Mouse (Mus musculus) adipocyte (in vitro differentiated cells): ENCODE data around the gene Eef1e1.
A peak's percentile ranks its signal among the peaks of the same experiment; 100 is the strongest.
"Not testable (repeated sequence)": the region's sequence is repeated elsewhere in the genome, so short reads cannot be mapped to it uniquely, and the experiment has no call there.

Experiments used
- DNase-seq: peaks from one replicate; pipeline ENCODE4 v3.0.0-alpha.2; 2016; ENCODE audit warnings: low spot score

The Eef1e1 gene

DNA sequence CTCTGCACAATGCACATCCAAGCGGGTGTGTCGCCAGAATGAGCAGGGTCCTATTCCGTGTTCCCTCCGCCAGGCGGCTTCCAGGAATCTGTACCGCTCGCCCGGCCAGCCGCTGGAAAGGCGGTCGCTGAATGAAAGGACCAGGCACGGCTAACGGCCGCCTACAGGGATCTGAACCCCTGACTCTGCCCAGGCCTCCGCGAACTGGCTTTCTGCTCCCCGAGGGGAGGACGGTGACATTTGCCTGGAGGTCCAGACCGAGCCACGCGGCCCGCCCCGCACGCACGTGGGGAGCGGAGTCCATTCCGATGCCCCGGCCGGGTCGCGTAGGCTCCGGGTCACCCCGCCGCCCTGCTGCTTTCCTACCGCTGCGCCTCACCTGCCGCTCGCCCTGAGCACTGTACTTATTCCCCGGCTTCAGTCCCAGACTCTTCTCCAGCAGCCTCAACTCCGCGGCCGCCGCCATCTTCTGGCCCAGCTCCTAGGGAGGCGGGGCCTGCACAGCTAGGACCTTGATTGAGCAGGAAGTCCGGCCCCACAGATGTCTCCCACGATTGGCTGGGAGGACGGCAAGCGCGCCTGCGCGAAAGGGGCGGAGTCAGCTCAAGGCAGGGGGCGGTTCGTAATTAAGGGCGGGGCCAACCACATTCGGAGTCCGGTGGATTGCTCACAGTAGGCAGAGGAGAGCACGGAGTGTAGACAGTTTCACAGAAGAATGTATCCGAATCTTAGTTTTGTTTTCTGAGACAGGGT lies at the start of gene Eef1e1:
Gene Eef1e1, minus strand, starts transcription at position 531 of the 753 bp plus-strand sequence.
- peak; percentile 95 for DNase-seq

DNA sequence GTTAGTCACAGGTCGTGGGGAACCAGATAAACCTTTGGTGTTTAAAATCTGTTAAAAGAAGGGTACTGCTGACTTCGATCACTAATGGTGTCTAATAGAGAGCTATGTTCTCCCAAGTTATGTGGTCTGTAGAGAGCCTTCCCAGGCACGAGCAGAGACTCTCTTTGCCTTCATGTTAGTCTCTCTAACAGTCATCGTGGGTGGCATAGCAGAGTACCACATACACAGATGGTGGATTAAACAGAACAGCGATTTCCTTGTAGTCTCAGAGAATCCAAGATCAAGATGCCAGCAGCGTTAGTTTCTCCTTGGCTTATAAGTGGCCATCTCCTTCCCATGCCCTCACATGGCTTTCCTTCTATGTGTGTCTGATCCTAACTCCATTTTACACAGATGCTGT lies 32.0 kb upstream of the Eef1e1 start:
- no peak for DNase-seq

DNA sequence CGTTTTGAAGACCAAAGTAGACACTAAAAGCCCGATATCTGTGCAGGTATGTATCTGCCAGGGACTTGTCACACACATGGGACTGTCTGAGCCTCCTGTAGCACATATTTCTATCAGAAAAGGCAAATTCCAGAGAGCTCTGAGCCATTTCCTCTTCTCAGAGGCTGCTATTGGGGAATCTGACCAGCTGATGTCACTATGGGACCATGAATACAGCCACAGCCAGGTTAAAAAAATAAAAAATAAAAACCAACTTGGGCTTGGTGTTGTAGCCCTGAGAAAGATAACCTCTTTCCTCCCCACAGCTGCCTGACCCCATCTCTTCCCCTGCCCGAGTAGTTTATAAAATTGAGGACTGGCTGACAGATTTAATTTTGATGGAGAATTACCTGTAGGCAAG lies 31.2 kb upstream of the Eef1e1 start:
- peak; percentile 59 for DNase-seq

DNA sequence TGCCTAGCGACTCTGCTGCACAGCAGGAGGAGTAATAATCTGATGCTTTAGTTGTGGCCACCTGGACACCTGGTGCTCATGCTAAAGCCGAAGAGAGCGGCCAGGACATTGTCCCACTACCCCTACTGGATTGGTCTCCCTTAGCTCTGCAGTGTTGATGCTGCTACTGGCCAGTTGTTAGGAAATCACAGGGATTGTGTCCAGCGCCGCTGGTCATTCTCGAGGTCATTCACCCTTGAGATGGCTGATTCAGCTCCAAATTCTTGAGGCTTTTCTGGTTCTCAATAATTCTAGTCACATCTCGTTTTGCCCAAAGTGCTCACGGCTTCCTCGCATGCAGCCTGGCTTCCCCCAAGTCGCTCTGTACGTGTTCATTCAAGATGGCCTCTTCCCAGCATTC lies 29.9 kb upstream of the Eef1e1 start:
- DNase-seq = peak; percentile 64

DNA sequence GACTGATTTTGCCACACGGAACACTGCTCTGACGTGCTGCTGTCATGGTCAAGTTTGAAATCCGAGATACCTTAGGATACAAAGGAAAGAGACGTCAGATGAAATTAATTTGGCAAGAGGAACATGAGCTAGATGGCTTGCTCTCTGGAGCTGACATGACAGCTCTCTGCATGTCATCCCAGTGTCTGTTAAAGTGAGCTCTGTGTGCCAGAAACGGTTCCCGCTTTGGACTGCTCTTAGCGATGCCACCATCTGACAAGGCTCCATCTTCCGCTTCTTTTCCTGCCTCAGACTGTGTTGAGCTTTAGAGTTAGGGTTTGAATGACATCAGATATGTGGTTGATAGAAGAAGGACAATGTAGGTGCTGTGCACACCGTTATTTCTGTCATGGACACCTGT lies 13.5 kb upstream of the Eef1e1 start:
- no peak for DNase-seq

DNA sequence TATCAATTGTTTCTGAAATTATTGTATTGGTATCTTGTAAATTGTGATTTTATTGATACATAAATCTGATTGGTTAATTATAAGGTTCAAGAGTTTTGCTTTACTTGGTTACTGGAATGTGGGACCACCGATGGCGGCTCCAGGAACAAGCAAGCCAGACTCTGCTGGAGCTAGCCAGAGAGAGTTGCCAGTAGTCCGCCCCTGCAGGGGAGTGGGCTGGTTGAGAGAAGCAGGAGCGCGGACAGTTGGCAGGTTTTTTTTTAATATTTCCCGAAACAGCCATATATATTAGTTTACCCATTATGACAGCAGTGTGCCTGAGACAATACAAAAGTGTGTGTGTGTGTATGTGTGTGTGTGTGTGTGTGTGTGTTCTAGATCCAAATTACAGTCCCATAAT lies 12.6 kb upstream of the Eef1e1 start:
- DNase-seq = not testable (repeated sequence)

DNA sequence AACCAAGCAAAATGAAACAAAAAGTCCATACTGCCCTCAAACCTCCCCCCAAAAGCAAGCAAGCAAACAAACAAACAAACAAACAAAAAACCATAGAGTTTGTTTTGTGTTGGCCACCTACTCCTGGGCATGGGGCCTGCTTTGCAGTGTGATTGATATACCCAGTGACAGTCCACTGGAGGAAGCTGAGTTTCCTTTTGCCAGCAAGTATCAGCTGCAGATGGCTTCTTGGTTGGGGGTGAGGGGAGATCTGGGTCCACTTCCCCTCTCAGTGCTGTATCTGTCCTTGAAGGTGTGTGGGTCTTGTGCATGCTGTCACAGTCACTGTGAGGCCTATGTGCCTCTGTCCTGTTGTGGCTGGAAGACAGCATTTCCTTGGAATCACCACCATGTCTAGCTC lies 11.2 kb upstream of the Eef1e1 start:
- no peak for DNase-seq

DNA sequence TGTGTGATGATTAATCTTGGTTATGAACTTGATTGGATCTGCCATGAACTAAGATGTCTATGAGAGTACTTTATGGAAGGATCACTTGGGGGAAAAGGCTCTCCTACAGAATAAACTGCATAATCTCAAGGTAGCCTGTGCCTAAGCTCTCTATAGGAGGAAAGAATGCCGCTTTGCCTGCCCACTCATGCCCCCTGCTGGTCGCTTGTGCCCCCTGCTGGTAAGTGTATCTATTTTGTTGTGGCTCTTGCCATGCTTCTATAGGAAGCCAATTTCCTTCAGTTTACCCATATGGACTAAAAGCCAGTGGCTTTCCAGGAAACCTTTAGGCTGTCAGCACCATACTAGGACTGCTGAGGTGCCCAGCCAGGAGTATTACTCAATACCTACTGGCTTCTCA lies 9.7 kb upstream of the Eef1e1 start:
- peak; percentile 18 for DNase-seq

DNA sequence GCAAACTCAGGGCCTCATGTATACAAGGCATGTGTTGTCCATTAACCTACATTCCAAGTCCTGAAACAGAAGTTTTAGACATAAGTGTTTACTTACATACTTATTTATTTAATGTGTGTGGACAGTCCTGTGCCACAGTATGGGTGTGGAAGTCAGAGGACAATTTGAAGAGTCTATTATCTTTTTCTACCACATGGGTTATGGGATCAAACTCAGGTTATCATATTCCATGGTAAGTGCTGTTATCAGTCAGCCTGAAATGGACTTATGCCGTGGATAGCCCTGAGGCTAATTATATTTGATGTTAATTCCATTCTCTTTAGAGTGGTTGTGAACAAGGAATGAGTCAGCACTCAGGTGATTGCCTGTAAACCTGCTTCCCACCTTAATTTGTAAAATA lies 5.9 kb upstream of the Eef1e1 start:
- DNase-seq = no peak

DNA sequence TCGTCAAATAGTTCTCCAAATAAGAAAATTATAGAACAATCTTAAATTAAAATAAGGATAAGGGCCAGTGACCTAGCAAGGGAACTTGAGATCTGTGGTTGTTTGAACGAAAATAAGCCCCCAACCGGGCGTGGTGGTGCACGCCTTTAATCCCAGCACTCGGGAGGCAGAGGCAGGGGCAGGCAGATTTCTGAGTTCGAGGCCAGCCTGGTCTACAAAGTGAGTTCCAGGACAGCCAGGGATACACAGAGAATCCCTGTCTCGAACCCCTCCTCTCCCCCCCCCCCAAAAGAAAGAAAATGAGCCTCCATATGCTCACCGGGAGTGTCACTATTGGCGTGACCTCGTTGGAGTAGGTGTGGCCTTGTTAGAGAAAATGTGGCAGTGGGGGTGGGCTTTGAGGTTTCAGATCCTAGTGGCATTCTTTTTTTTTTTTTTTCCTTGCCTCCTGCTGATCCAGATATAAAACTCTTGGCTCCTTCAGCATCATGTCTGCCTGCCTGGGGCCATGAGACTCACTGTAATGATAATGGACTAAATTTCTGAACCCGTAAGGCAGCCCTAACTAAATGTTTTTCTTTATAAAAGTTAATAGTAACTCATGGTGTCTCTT lies 772 bp upstream of the Eef1e1 start:
- DNase-seq = no peak

DNA sequence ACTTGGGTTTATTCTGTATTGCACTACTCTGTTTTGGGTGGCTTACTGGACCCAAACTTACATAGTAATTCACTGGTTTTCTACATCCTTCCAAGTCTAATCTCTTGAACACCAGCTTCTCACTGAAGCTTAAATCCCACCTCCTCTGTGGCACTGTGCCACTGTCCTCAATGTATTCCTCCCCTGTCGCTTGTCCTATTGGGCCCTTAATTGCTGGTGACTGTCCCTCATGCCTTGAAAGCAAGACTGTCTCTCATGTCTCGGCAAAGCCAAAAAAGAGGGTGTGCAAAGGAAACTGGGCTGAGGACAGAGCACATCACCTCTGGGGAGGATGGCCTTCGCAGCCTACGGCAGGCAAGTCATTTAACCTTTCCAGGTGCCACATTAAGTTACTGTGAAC lies 993 bp downstream of the Eef1e1 start:
- DNase-seq = no peak

DNA sequence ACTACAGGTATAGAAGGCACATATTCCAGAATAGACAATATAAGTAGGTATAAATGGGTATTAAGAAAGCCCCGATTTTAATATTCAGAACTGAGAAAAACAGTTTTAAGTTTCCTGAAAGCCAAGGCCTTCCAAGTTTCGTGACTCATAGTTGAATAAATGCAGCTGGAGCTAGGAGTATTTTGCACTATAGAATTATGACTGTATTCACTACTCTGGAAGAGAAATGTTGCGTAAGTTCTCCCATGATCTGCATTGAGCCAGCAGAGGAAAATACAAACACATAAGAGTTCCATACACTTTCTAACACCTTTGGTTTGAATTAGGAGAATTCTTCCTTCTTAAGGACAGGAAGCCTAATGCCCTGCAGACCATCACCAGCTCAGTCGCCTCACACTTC lies 8.6 kb downstream of the Eef1e1 start:
- no peak for DNase-seq

DNA sequence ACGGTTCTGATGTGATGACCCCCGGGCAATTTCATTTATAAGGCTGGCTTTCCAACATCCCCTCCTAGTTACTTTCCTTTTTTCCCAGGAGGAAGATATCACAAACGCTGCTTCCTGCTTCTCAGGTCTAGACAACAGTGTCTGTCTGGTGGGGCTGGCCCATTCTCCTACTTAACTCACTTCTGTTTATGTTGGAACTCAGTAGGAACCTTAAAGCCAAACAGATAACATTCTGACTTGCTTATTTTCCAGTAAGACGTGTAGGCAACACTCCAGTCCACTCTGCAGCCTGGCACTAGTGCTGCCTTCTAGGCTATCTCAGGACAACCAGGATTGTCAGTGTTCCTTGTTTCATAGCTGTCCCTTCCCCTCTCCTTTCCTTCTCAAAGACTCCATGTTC lies 9.8 kb downstream of the Eef1e1 start:
- no peak for DNase-seq

DNA sequence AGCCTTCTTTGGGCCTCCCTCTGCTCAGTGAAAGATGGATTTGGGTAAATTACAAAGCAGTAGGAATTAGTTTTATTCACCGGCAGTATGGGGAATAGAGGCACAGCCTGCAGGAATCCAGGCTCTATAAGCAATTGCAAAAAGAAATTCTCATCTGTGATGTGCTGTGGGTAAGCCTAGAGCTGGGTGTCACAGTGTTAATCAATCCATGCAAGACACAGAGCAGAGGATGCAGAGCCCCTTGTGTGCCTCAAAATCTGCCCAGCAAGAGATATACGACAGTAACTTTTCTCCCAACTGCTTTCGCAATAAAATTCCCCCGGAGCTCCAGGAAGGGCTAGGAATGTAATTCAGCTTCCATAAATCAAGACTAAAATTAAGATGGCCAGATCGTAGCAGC lies 17.4 kb downstream of the Eef1e1 start:
- no peak for DNase-seq

DNA sequence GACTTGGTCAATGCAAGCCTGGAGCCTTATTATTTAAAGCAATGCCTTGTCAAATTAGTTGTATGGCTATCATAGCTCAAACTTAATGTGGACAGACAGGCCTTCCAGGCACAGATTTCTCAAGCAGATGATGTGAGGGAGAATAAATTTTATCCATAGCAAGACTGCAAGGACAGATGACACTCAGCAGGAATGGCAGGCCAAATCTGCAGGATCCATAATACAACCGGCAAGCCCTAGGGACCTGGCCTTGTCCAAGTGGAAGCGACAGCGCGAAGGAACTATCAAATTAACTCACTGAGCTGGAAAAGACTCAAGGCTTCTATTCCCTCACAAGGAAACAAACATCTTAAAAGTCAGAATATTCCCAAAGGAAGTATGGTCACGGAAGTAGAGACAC lies 17.9 kb downstream of the Eef1e1 start:
- no peak for DNase-seq

DNA sequence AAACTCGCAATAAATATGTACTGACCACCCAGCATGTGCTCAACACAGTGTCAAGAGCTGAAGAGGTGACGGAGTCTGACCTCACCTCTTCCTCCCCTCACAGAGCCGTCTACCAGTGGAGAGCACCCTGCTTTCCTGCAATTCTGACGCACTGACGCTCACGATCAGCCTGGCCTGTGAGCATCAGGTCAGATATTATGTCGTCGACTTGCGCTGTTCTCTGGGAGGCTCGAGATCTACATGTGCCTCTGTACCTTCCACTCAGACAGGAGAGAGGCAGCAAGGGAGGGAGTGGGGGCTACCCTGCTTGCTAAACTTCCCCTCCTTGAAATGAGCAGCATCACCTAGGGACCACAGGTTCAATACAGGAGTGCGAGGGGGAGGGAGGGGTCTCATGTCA lies 20.2 kb downstream of the Eef1e1 start:
- no peak for DNase-seq

DNA sequence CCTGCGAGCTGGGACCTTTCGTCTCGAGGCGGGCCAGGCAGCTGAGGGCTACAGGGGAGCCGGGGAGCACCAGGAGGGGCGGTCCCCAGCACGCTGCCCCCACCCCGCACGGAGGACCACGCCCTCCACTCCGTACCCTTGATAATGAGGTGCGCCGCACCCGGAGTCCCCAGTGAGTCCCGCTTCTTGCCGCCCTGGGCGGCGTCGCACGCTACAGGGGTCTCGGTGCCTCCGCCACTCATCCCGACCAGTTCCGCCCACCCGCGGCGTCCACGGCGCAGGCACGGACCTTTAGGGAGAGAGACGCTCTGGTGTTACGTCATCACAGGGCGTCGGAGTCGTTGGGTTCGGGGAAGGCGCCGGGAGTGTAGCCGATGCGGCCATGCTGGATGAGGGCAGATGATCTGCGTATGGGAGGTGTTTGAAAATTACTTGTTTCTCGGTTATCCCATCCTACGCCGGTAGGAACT lies 24.0 kb downstream of the Eef1e1 start, which contains the start of gene Bloc1s5:
Gene Bloc1s5, minus strand, starts transcription at position 310 of the 470 bp plus-strand sequence.
- DNase-seq = peak; percentile 94

DNA sequence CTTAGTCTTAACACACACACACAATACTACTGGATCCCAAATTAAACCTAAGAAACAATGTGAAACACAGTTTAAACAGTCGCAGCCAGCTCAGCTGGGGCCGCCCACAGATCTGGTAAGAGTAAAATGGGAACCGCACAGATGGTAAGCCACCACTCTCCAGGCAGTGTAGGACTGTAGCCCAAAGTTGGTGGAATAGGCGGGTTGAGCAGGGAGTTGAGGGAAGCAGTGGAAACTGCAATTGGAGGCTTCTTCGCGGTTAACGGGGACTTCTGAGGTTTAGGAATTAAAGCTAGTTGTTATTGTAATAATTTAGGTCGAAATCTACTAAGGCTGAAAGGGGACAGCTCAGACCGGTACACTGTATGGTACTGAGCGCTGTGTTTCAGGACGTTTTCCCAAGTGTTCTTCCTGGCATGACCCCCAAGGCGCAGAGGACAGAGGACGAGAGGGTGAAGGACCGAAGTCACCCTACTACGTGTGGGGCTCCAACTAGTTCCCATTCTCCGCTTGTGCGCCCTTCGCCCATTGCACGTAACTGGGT lies 24.5 kb downstream of the Eef1e1 start:
- DNase-seq = peak; percentile 23

DNA sequence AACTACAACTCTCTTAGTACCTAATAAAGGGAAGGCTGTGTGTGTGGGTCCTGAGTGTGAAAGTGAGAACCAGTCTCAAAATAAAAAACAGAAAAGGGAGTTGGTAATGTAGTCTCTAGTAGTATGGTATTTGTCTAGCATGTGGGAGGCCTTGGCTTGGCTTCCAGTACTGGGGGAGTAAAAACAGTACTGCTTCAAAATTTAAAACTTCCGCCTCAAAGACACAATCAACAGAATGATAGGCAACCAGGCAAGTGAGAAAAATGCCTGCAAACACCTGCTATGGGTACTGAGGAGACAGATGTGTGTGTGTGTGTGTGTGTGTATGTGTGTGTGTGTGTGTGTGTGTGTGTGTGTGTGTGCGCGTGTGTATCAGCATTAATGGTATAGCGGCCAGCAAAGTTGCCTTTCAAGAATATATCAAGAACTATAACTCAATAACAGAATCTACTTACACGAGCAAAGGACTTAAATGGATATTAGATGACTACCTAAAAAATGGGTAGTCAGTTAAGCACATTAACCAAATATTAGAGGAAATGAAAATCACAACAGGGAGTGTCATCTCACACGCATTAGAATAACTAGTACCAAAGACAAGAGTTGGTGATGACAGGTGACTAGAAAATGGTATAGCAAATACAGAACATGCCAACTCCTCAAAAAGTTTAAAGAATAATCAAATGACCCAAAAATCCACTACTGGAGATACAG lies 25.4 kb downstream of the Eef1e1 start:
- no peak for DNase-seq

DNA sequence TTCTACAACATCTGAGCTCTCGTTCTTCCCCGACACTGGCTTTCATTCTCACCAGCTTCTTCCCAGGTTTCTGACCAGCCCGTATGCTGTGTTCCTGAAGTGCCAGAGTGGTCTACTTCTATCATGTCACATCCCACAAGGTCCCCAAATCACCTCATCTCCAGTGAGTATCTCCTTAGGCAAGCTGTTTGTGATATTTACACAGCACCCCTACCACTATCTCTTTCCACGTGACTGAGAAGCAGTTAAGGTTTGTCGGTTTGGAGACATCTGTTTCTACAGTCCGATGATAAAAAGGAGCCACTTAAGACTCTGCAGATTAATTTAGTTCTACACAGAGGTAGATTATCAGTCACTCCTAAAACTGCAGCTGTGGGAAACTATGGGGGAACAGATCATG lies 26.3 kb downstream of the Eef1e1 start:
- DNase-seq = no peak

DNA sequence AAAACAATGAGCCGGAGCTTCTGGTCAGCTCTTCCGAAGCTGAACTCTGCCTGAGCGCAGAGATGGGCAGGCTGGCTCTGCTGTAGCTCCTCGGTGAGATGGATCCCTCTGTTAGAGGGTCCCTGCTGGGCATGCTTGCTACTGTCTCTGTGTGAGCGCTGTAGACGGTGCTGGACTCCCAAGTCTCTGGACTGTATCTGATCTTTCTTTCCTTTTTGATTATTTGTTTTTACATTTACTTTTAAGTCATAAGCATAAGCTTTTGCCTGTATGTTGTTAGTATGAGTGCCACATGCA lies 32.7 kb downstream of the Eef1e1 start:
- no peak for DNase-seq

DNA sequence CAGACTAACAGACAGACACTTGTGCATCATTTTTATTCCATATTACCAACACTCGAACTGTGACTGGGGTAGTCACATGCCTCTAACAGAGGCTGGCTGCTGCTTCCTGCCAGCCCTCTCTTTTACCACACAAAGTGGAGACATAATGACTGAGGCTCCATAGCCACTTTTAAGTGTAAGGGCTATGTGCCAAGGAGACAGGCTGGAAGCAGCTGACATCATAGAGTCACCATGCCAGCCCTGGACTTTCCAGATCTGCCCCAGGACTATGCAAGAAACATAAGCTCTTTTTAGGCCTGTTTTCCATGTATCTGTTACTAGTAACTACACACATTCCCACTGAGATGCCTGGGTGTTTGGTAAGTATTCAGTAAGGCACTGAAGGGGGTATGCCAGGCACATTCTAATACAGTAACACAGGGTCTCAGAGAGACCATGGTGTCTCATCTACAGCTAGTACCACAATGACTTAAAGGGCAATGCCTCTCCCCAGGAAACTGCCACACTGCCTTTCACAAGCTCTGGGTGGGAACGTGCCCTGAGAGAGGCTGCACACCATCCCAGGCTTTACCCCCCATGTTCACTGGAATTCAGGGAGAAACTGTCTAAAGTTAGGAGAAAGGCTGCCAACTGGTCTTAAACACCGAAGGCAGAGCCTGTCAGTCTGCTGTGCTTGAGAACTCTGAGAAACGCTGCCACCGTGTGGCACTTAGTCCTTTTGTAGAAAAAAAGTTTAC lies 33.2 kb downstream of the Eef1e1 start:
- DNase-seq = peak; percentile 58
